Mouse (Mus musculus): ENCODE measurements at regions not wholly inside any gene's neighbourhood (a gene's known extent, or its start where the extent isn't known, plus 50 kb on each side); places are given as distances from the start of the nearest gene placed in this dataset.

- H3K4me1 ChIP-seq (ENCODE audit: control insufficient read depth, insufficient read depth, insufficient read length, low read length), result no peaks in the 10 kb centered on the region
- H3K27me3 ChIP-seq (ENCODE audit: control insufficient read depth, insufficient read depth, low read length), result no peaks in the 10 kb centered on the region
- H3K27ac ChIP-seq (ENCODE audit: insufficient read depth, low read depth, low read length), result no peak overlapping the region
- 72% methylated on average over 5 of the region's 5 CpGs for WGBS
- TF ChIP-seq POLR2A (IDR thresholded peaks at IDR 0.05; ENCODE audit: low read depth, low read length) (no peak), CTCF (IDR thresholded peaks at IDR 0.05; ENCODE audit: extremely low read depth, insufficient read length, insufficient replicate concordance, low read depth, low read length) (no peak)
- H3K36me3 ChIP-seq (ENCODE audit: control insufficient read depth, insufficient read depth, low read length), result no peaks in the 10 kb centered on the region
- no peak overlapping the region for H3K4me3 ChIP-seq (ENCODE audit: low read depth, low read length)
Measured at GRCm38 (mm10) chr13:51333481-51333880, 75.0 kb upstream of the S1pr3 start.

GRCm38 (mm10) chr13:51336726-51337125 is 71.7 kb upstream of the S1pr3 start:
- no peak overlapping the region for H3K4me3 ChIP-seq (ENCODE audit: low read depth, low read length)
- H3K27ac ChIP-seq (ENCODE audit: insufficient read depth, low read depth, low read length), result no peak overlapping the region
- no peaks in the 10 kb centered on the region for H3K4me1 ChIP-seq (ENCODE audit: control insufficient read depth, insufficient read depth, insufficient read length, low read length)
- no peaks in the 10 kb centered on the region for H3K36me3 ChIP-seq (ENCODE audit: control insufficient read depth, insufficient read depth, low read length)
- no peaks in the 10 kb centered on the region for H3K27me3 ChIP-seq (ENCODE audit: control insufficient read depth, insufficient read depth, low read length)
- WGBS, result 68% methylated on average over 5 of the region's 5 CpGs
- TF ChIP-seq POLR2A (IDR thresholded peaks at IDR 0.05; ENCODE audit: low read depth, low read length), result no peak
- no peak for TF ChIP-seq CTCF (IDR thresholded peaks at IDR 0.05; ENCODE audit: extremely low read depth, insufficient read length, insufficient replicate concordance, low read depth, low read length)

DNA sequence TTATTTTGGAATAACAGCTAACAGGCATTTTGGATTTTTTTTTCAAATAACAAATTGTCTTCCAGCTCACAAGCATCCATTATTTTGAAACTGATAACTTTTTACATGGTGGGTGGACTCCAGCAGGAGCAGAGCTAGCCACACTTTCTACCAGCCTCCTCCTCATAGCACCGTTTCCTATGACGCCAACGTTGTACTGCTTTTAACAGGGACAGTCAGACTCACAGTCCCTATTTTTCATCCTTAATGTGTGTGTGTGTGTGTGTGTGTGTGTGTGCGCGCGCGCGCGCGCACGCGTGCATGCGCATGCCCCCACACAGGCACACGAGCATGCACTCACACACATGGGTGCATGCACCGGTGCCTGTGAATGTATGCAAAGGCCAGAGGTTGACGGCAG is 70.5 kb upstream of the S1pr3 start:
- Histone ChIP-seq H3K4me3 (ENCODE audit: low read depth, low read length) (no peak overlapping the region), H3K27ac (ENCODE audit: insufficient read depth, low read depth, low read length) (no peak overlapping the region), H3K4me1 (ENCODE audit: control insufficient read depth, insufficient read depth, insufficient read length, low read length) (no peaks in the 10 kb centered on the region), H3K27me3 (ENCODE audit: control insufficient read depth, insufficient read depth, low read length) (no peaks in the 10 kb centered on the region), H3K36me3 (ENCODE audit: control insufficient read depth, insufficient read depth, low read length) (no peaks in the 10 kb centered on the region)
- TF ChIP-seq CTCF (IDR thresholded peaks at IDR 0.05; ENCODE audit: extremely low read depth, insufficient read length, insufficient replicate concordance, low read depth, low read length) (no peak), POLR2A (IDR thresholded peaks at IDR 0.05; ENCODE audit: low read depth, low read length) (no peak)
- WGBS, result 95% methylated on average over 16 of the region's 16 CpGs

- no peaks in the 10 kb centered on the region for H3K36me3 ChIP-seq (ENCODE audit: control insufficient read depth, insufficient read depth, low read length)
- H3K27me3 ChIP-seq (ENCODE audit: control insufficient read depth, insufficient read depth, low read length), result no peaks in the 10 kb centered on the region
- no peak overlapping the region for H3K4me3 ChIP-seq (ENCODE audit: low read depth, low read length)
- WGBS, result 87% methylated on average over 4 of the region's 4 CpGs
- no peak overlapping the region for H3K27ac ChIP-seq (ENCODE audit: insufficient read depth, low read depth, low read length)
- TF ChIP-seq CTCF (IDR thresholded peaks at IDR 0.05; ENCODE audit: extremely low read depth, insufficient read length, insufficient replicate concordance, low read depth, low read length), result no peak
- no peak for TF ChIP-seq POLR2A (IDR thresholded peaks at IDR 0.05; ENCODE audit: low read depth, low read length)
- no peaks in the 10 kb centered on the region for H3K4me1 ChIP-seq (ENCODE audit: control insufficient read depth, insufficient read depth, insufficient read length, low read length)
Measured at GRCm38 (mm10) chr13:51345321-51345720, 63.1 kb upstream of the S1pr3 start.

GRCm38 (mm10) chr13:51345839-51346550 is 62.4 kb upstream of the S1pr3 start:
- H3K4me1 ChIP-seq (ENCODE audit: control insufficient read depth, insufficient read depth, insufficient read length, low read length), result no peaks in the 10 kb centered on the region
- no peaks in the 10 kb centered on the region for H3K36me3 ChIP-seq (ENCODE audit: control insufficient read depth, insufficient read depth, low read length)
- no peaks in the 10 kb centered on the region for H3K27me3 ChIP-seq (ENCODE audit: control insufficient read depth, insufficient read depth, low read length)
- TF ChIP-seq POLR2A (IDR thresholded peaks at IDR 0.05; ENCODE audit: low read depth, low read length), result no peak
- no peak for TF ChIP-seq CTCF (IDR thresholded peaks at IDR 0.05; ENCODE audit: extremely low read depth, insufficient read length, insufficient replicate concordance, low read depth, low read length)
- no peak overlapping the region for H3K27ac ChIP-seq (ENCODE audit: insufficient read depth, low read depth, low read length)
- 55% methylated on average over 8 of the region's 8 CpGs for WGBS
- H3K4me3 ChIP-seq (ENCODE audit: low read depth, low read length), result no peak overlapping the region

GRCm38 (mm10) chr13:51348707-51349106 is 59.7 kb upstream of the S1pr3 start:
- Histone ChIP-seq H3K4me1 (ENCODE audit: control insufficient read depth, insufficient read depth, insufficient read length, low read length) (no peaks in the 10 kb centered on the region), H3K27me3 (ENCODE audit: control insufficient read depth, insufficient read depth, low read length) (no peaks in the 10 kb centered on the region), H3K27ac (ENCODE audit: insufficient read depth, low read depth, low read length) (no peak overlapping the region), H3K36me3 (ENCODE audit: control insufficient read depth, insufficient read depth, low read length) (no peaks in the 10 kb centered on the region), H3K4me3 (ENCODE audit: low read depth, low read length) (no peak overlapping the region)
- WGBS, result 59% methylated on average over 4 of the region's 4 CpGs
- TF ChIP-seq POLR2A (IDR thresholded peaks at IDR 0.05; ENCODE audit: low read depth, low read length) (no peak), CTCF (IDR thresholded peaks at IDR 0.05; ENCODE audit: extremely low read depth, insufficient read length, insufficient replicate concordance, low read depth, low read length) (no peak)

DNA sequence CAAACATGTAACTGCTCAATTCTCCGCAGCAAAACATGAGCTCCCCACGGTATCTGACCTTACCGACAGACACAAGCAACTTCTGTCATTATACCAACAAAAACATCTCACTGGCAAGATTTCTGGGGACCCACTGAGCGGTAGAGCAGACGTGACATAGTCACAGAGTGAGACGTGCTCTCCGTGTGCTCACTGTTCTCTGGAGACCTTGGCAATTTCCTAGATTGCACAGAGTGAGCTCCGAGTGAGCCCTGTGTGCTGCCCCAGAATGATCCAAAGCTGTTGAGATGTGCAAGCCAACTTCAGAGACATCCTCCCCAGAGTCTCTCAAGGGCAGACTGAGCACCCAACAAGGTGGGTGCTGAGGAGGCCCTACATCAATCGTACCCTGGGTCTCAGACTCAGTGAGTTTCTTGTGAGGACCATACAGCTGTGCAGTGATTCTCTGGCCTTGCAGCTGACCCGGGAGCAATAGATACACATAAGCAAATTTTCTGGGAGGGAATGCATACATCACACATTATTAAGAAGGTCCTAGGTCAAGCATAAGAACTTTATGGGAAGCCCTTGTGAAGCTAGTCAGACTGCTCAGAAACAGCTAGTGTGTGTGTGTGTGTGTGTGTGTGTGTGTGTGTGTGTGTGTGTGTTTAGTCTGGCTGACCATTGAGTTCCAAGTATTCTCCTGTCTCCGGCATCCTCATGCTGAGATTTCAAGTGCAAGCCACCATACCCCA is 58.5 kb upstream of the S1pr3 start:
- no peak overlapping the region for H3K4me3 ChIP-seq (ENCODE audit: low read depth, low read length)
- 81% methylated on average over 11 of the region's 11 CpGs for WGBS
- no peaks in the 10 kb centered on the region for H3K36me3 ChIP-seq (ENCODE audit: control insufficient read depth, insufficient read depth, low read length)
- no peak for TF ChIP-seq CTCF (IDR thresholded peaks at IDR 0.05; ENCODE audit: extremely low read depth, insufficient read length, insufficient replicate concordance, low read depth, low read length)
- no peaks in the 10 kb centered on the region for H3K27me3 ChIP-seq (ENCODE audit: control insufficient read depth, insufficient read depth, low read length)
- no peaks in the 10 kb centered on the region for H3K4me1 ChIP-seq (ENCODE audit: control insufficient read depth, insufficient read depth, insufficient read length, low read length)
- H3K27ac ChIP-seq (ENCODE audit: insufficient read depth, low read depth, low read length), result no peak overlapping the region
